Mouse (Mus musculus) embryo, embryonic 11 days (tissue): ENCODE data around the gene Uhrf1bp1l.

Source experiments
- DNase-seq: peaks from one replicate; pipeline ENCODE4 v3.0.0-alpha.2; 2015

The Uhrf1bp1l gene

DNA sequence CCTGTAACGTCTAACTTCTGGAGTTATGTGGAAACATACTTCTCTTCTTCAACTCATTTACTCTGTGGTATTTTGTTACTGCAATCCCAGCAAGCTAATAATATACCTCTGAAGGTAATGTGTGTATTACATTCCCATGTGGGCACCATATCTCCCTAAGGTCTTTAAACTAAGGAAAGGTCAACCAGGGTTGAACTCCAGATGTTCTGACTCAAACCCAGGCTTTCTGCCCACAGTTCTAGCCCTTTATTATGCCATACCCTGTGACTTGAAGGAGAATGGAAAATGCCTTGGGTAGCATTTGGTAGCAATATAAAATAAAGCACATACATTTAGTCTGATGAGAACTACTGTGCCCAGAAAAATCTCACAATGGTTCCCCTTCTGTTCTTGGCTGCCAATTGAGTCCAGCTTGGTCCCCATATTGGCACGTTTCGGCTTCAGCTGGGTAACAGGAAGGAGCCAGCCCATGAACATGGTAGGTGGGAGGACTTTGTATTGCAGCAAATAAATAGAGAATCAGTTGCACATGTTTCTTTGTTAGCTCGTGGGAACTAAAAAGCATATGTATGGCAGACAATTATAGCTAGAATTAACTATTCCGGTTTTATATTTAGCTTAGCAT is 110.6 kb downstream of the Uhrf1bp1l start:
- DNase-seq, result no peak

DNA sequence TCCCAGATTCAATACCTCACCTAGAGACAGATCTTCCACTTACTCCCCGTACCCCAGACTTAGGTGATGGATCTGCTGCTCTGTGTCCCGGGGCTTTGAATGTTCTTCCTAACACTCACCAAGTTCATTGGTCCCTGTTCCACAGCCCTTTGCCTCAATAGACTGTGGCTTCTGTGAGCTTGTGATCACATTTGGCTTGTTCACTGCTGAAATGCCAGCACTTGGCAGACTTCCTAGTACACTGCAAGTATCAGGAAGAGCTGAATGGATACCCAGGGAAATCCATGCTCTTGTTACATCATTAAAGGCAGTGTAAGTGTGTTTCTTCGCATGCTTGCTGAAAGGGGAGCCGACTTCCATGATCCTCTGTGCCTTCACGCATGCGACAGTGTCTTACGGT is 111.5 kb downstream of the Uhrf1bp1l start:
- no peak for DNase-seq

DNA sequence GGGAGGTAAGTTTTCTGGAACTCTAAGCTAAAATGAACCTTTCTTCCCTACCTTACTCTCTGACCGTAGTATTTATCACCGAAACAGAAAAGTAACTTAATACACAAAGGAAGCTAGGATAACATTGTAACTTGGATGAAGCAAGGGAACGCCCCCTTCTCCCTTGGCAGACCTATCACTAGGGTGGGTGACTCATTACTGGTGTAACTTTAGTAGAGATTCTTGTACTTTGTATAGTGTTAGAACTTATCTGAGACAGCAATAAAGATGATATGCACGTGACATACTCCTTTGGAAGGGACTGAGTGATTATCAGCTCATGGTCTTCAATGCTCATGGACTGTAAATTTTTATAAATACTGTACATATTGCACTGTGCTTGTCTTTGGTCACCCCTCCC is 123.4 kb downstream of the Uhrf1bp1l start:
- no peak for DNase-seq

DNA sequence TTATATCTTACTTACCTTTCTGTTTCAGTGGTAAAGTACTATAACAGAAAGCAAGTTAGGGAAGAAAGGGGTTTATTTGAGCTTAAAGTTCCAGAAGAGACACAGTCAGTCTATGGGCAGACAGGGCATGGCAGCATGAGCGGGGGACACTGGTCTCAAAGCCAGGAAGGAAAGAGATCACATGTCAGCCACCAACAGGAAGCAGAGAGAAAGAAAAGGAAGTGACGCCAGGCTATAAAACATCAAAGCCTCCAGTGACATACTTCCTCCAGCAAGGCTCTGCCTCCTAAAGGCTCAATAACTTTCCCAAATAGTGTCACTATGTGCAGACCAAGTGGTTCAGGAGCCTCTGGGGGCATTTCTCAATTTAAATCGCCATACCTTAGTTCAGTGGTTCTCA is 124.0 kb downstream of the Uhrf1bp1l start:
- no peak for DNase-seq
